Mouse (Mus musculus): ENCODE results near the gene Elf5.

- TF ChIP-seq CTCF (IDR thresholded peaks at IDR 0.05; ENCODE audit: insufficient read depth, low read depth, low read length) (no peak), POLR2A (IDR thresholded peaks at IDR 0.05; ENCODE audit: insufficient read depth, low read depth, low read length) (no peak)
These were observed 23.2 kb upstream of the Elf5 start for GRCm38 (mm10) chr2:103388311-103388710.
